Mouse (Mus musculus): Measurements from ENCODE around the gene Hectd1. TPM values are rescaled to one million over a fixed set of nuclear protein-coding genes. Genes with fewer than 3 reads are reported as not detected.

Hectd1 gene
- polyA plus RNA-seq, 1 experiment from 2014 or later: 41.5 TPM

Other genes with a start within 250 kb of the Hectd1 start
- gene Coch, start 236.2 kb downstream of the Hectd1 start, polyA plus RNA-seq (2016; fragmentation: Nextera tagmentation; extraction: Ambion mirVana): 5.7 and 5.9 TPM in 2 replicates
- 49.3 and 56.4 TPM in 2 replicates for gene Ap4s1, start 138.5 kb downstream of the Hectd1 start, polyA plus RNA-seq (2016; fragmentation: Nextera tagmentation; extraction: Ambion mirVana)
- gene Strn3, start 137.6 kb downstream of the Hectd1 start, polyA plus RNA-seq (2016; fragmentation: Nextera tagmentation; extraction: Ambion mirVana): 60.4 and 70.1 TPM in 2 replicates
- 11.7 and 12.0 TPM in 2 replicates for gene Heatr5a, start 141.8 kb upstream of the Hectd1 start, polyA plus RNA-seq (2016; fragmentation: Nextera tagmentation; extraction: Ambion mirVana)
- 21.4 and 21.9 TPM in 2 replicates for gene Dtd2, start 177.0 kb upstream of the Hectd1 start, polyA plus RNA-seq (2016; fragmentation: Nextera tagmentation; extraction: Ambion mirVana)
- not detected in 2 replicates for gene Gpr33, start 198.5 kb upstream of the Hectd1 start, polyA plus RNA-seq (2016; fragmentation: Nextera tagmentation; extraction: Ambion mirVana)

Measured in midbrain, embryonic 12.5 days (tissue).